In the genomic region with DNA sequence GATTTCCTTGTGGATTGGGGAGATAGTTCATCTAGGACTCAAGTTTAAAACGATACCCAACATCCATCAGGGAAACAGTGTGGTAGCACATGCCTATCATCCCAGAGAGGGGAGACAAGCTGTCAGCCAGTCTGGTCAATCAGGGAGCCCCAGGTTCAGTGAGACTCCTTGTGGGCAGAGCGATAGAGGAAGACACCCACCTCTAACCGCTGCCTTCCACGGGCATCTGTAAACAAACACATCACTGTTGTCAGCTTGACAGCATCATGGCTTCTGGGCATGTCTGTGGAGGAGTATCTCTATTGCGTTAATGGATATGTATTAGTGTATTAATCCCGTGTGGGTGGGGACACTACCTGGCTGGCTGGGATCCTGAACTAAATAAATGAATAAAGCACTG, we compare ENCODE assay signal across 1 mouse cellular context.
TF ChIP-seq lines count a peak whose summit lies in the region.

No protein-coding gene starts in this region.

TF ChIP-seq in MEL, 35 proteins besides CTCF, POLR2A, EP300 and RAD21:
- TF ChIP-seq GABPA (IDR thresholded peaks at IDR 0.05; ENCODE audit: low read depth, low read length) (no peak), UBTF (IDR thresholded peaks at IDR 0.05; ENCODE audit: borderline replicate concordance, insufficient read depth, low read depth, low read length) (no peak), ZMIZ1 (IDR thresholded peaks at IDR 0.05; ENCODE audit: low read depth, low read length) (no peak), TAL1 (IDR thresholded peaks at IDR 0.05; ENCODE audit: low read length) (peak; percentile 94), MAZ (IDR thresholded peaks at IDR 0.05; ENCODE audit: low read depth, low read length) (no peak), JUND (IDR thresholded peaks at IDR 0.05; ENCODE audit: low read depth, low read length) (no peak), USF2 (IDR thresholded peaks at IDR 0.05; ENCODE audit: borderline replicate concordance in 1 of 2, insufficient read depth in 1 of 2, low read depth in 1 of 2, low read length in 2 of 2) (no peak), ZC3H11A (IDR thresholded peaks at IDR 0.05; ENCODE audit: low read depth, low read length) (no peak), ELF1 (IDR thresholded peaks at IDR 0.05; ENCODE audit: low read depth, low read length) (no peak), POLR2AphosphoS2 (IDR thresholded peaks at IDR 0.05; ENCODE audit: low read length) (no peak), TCF12 (IDR thresholded peaks at IDR 0.05; ENCODE audit: low read depth, low read length) (peak; percentile 80; the same call in 1 of the 2 replicates), TBP (IDR thresholded peaks at IDR 0.05; ENCODE audit: low read depth, low read length) (0 out of 2 replicates have a peak, but pooled peaks have one; percentile 20), MAX (IDR thresholded peaks at IDR 0.05; ENCODE audit: low read length) (no peak), BHLHE40 (IDR thresholded peaks at IDR 0.05; ENCODE audit: borderline replicate concordance, low read depth, low read length) (no peak), RCOR1 (IDR thresholded peaks at IDR 0.05; ENCODE audit: low read depth, low read length) (no peak; the same call in 1 of the 2 replicates), ETS1 (IDR thresholded peaks at IDR 0.05; ENCODE audit: low read depth, low read length) (peak; percentile 55; the same call in 1 of the 2 replicates), GATA1 (IDR thresholded peaks at IDR 0.05; ENCODE audit: low read depth, low read length) (peak; percentile 68)
